Mouse (Mus musculus) heart, adult 2 months (tissue): ENCODE measurements around the gene Derl3.

Experiments used
- CTCF ChIP-seq: fragments of 200-600 bp; IDR thresholded peaks from 2 replicates; pipeline ENCODE4 v1.8.1; 2022; ENCODE audit warnings: antibody characterized with exemption, mild to moderate bottlenecking, moderate library complexity
- POLR2A ChIP-seq: fragments of 200-500 bp; IDR thresholded peaks from 2 replicates; pipeline ENCODE4 v1.6.1; 2011; ENCODE audit warnings: mild to moderate bottlenecking, low read depth, low read length, control low read depth; ENCODE audit not compliant: insufficient read depth

GRCm38 (mm10) chr10:75889406-75890153 lies 3.6 kb upstream of the Derl3 start:
- TF ChIP-seq POLR2A (no peak), CTCF (no peak)
